Mouse (Mus musculus) limb, embryonic 14.5 days (tissue): Measurements from ENCODE around the gene Rpl37. TPM values are rescaled to one million over a fixed set of nuclear protein-coding genes. Genes with fewer than 3 reads are reported as not detected.
A peak's percentile ranks its signal among the peaks of the same experiment; 100 is the strongest.

Source experiments
- ATAC-seq: fragments of 200-750 bp; cut with Nextera tagmentation; 2 replicates; pipeline ENCODE4 v1.8.0; 2017; ENCODE audit warnings: low read depth, moderate number of reproducible peaks, moderate TSS enrichment; ENCODE audit not compliant: low FRiP score
- DNase-seq: peaks from one replicate; pipeline ENCODE4 v3.0.0-alpha.2; 2015; ENCODE audit warnings: low spot score
- H3K27ac ChIP-seq: fragments of 300-500 bp; sonication (generic); replicated peaks from 2 replicates; pipeline ENCODE4 v1.5.1; 2014; ENCODE audit warnings: low read depth, mild to moderate bottlenecking, low read length, moderate library complexity, mixed read lengths
- H3K27me3 ChIP-seq: fragments of 300-500 bp; sonication (generic); 2 replicates; pipeline ENCODE4 v1.6.1; 2014; ENCODE audit warnings: low read length, mixed read lengths; ENCODE audit not compliant: control insufficient read depth, insufficient read depth
- H3K36me3 ChIP-seq: fragments of 300-500 bp; sonication (generic); 2 replicates; pipeline ENCODE4 v1.6.1; 2014; ENCODE audit warnings: mild to moderate bottlenecking, low read length, moderate library complexity, mixed read lengths; ENCODE audit not compliant: control insufficient read depth, insufficient read depth
- H3K4me1 ChIP-seq: fragments of 300-500 bp; sonication (generic); 2 replicates; pipeline ENCODE4 v1.6.1; 2014; ENCODE audit warnings: antibody characterized with exemption, low read length, mixed read lengths; ENCODE audit not compliant: control insufficient read depth, insufficient read depth
- H3K4me2 ChIP-seq: fragments of 300-500 bp; sonication (generic); replicated peaks from 2 replicates; pipeline ENCODE4 v1.6.1; 2014; ENCODE audit warnings: low read depth, mild to moderate bottlenecking, low read length, moderate library complexity; ENCODE audit not compliant: severe bottlenecking
- H3K4me3 ChIP-seq: fragments of 300-500 bp; sonication (generic); replicated peaks from 2 replicates; pipeline ENCODE4 v1.5.1; 2014; ENCODE audit warnings: low read length
- H3K9ac ChIP-seq: fragments of 300-500 bp; sonication (generic); 2 replicates; pipeline ENCODE4 v1.6.1; 2014; ENCODE audit warnings: mild to moderate bottlenecking, low read depth, low read length, moderate library complexity; ENCODE audit not compliant: severe bottlenecking
- H3K9me3 ChIP-seq: fragments of 300-500 bp; sonication (generic); 2 replicates; pipeline ENCODE4 v1.6.1; 2016; ENCODE audit warnings: low read length; ENCODE audit not compliant: control insufficient read depth
- POLR2A ChIP-seq: fragments of 200-500 bp; IDR thresholded peaks from 2 replicates; pipeline ENCODE4 v1.8.0; 2012; ENCODE audit warnings: inconsistent platforms, mild to moderate bottlenecking, moderate library complexity, borderline replicate concordance; ENCODE audit not compliant: insufficient read depth, insufficient read length; ENCODE audit errors: extremely low read depth
- WGBS: fragments of 180-500 bp; shearing (Covaris S2); extraction: QIAGEN DNeasy Blood & Tissue Kit; methylation state at CpG from one replicate; pipeline ENCODE4 v1.1.7; 2014; 5-methylcytosine and 5-hydroxymethylcytosine counted together
- polyA plus RNA-seq, 2 experiments: library from polyadenylated mRNA; depleted of rRNA in 1 of 2; stranded (reverse) in 1 of 2; unstranded in 1 of 2; fragments of >200 nt; fragmentation: Nextera tagmentation in 1 of 2; extraction: Ambion mirVana in 1 of 2; gene quantifications; 2 replicates each; pipeline versions ENCODE4 v1.2.1 to v1.2.3; 2012 to 2014

Rpl37 gene
- polyA plus RNA-seq, 2 experiments: 865 to 1,908 TPM

- no peak overlapping the region for H3K4me3 ChIP-seq
- H3K9me3 ChIP-seq: no peaks in the 10 kb centered on the region
- 0 out of 2 replicates have a peak, but pooled peaks cover 1% of the 10 kb centered on the region for H3K36me3 ChIP-seq
- no peak for TF ChIP-seq POLR2A
- WGBS: 60% methylated on average over 5 of the region's 5 CpGs
- DNase-seq (no peak), ATAC-seq (no peak)
- no peaks in the 10 kb centered on the region for H3K4me1 ChIP-seq
- H3K27ac ChIP-seq: no peak overlapping the region
- H3K4me2 ChIP-seq: no peak overlapping the region
- H3K9ac ChIP-seq: no peak overlapping the region
- H3K27me3 ChIP-seq: no peaks in the 10 kb centered on the region
Observed at GRCm38 (mm10) chr15:5155093-5155492, 38.6 kb downstream of the Rpl37 start.

GRCm38 (mm10) chr15:5156355-5156754, 39.9 kb downstream of the Rpl37 start:
- Histone ChIP-seq H3K4me3 (no peak overlapping the region), H3K27ac (no peak overlapping the region), H3K9me3 (no peaks in the 10 kb centered on the region), H3K36me3 (peaks cover 8% of the 10 kb centered on the region; the same call in 1 of the 2 replicates), H3K27me3 (no peaks in the 10 kb centered on the region), H3K9ac (no peak overlapping the region), H3K4me1 (no peaks in the 10 kb centered on the region), H3K4me2 (no peak overlapping the region)
- DNase-seq (no peak), ATAC-seq (no peak)
- 86% methylated on average over 4 of the region's 4 CpGs for WGBS
- TF ChIP-seq POLR2A: no peak

- TF ChIP-seq POLR2A: no peak
- no peak overlapping the region for H3K4me2 ChIP-seq
- no peak overlapping the region for H3K27ac ChIP-seq
- H3K27me3 ChIP-seq: no peaks in the 10 kb centered on the region
- no peaks in the 10 kb centered on the region for H3K4me1 ChIP-seq
- ATAC-seq (no peak), DNase-seq (no peak)
- no peaks in the 10 kb centered on the region for H3K9me3 ChIP-seq
- WGBS: 78% methylated on average over 1 of the region's 1 CpGs
- H3K36me3 ChIP-seq: peaks cover 8% of the 10 kb centered on the region; the same call in 1 of the 2 replicates
- no peak overlapping the region for H3K4me3 ChIP-seq
- H3K9ac ChIP-seq: no peak overlapping the region
Observed at GRCm38 (mm10) chr15:5157386-5157785, 40.9 kb downstream of the Rpl37 start.

- Histone ChIP-seq H3K27ac (no peak overlapping the region), H3K36me3 (peaks cover 18% of the 10 kb centered on the region; the same call in 1 of the 2 replicates), H3K4me1 (no peaks in the 10 kb centered on the region), H3K9ac (no peak overlapping the region), H3K4me3 (no peak overlapping the region), H3K9me3 (no peaks in the 10 kb centered on the region), H3K4me2 (no peak overlapping the region), H3K27me3 (no peaks in the 10 kb centered on the region)
- DNase-seq (no peak), ATAC-seq (0 out of 2 replicates have a peak, but pooled peaks have one; percentile 6)
- TF ChIP-seq POLR2A: no peak
- 86% methylated on average over 6 of the region's 6 CpGs for WGBS
Observed at GRCm38 (mm10) chr15:5158827-5159226, 42.4 kb downstream of the Rpl37 start.

GRCm38 (mm10) chr15:5165121-5165773, 48.8 kb downstream of the Rpl37 start:
- no peak overlapping the region for H3K4me2 ChIP-seq
- DNase-seq (no peak), ATAC-seq (no peak)
- H3K9ac ChIP-seq: no peak overlapping the region
- 90% methylated on average over 12 of the region's 12 CpGs for WGBS
- no peak overlapping the region for H3K4me3 ChIP-seq
- no peak for TF ChIP-seq POLR2A
- no peaks in the 10 kb centered on the region for H3K27me3 ChIP-seq
- no peaks in the 10 kb centered on the region for H3K9me3 ChIP-seq
- no peaks in the 10 kb centered on the region for H3K4me1 ChIP-seq
- H3K36me3 ChIP-seq: peaks cover 61% of the 10 kb centered on the region
- no peak overlapping the region for H3K27ac ChIP-seq

Other genes starting within 250 kb of the Rpl37 start
- not detected in 2 replicates for gene Mroh2b, start 217.9 kb upstream of the Rpl37 start, polyA plus RNA-seq (2012; rRNA removed)
- gene Mroh2b, start 217.9 kb upstream of the Rpl37 start, polyA plus RNA-seq (2014; fragmentation: Nextera tagmentation; extraction: Ambion mirVana): not detected in 2 replicates
- 0.05 and 0.26 TPM in 2 replicates for gene C7, start 52.9 kb upstream of the Rpl37 start, polyA plus RNA-seq (2012; rRNA removed)
- 0.11 and 0.28 TPM in 2 replicates for gene C7, start 52.9 kb upstream of the Rpl37 start, polyA plus RNA-seq (2014; fragmentation: Nextera tagmentation; extraction: Ambion mirVana)
- 0.76 and 0.98 TPM in 2 replicates for gene Card6, start 8.1 kb upstream of the Rpl37 start, polyA plus RNA-seq (2012; rRNA removed)
- gene Card6, start 8.1 kb upstream of the Rpl37 start, polyA plus RNA-seq (2014; fragmentation: Nextera tagmentation; extraction: Ambion mirVana): 0.54 and 1.3 TPM in 2 replicates
- 13.4 and 13.5 TPM in 2 replicates for gene Prkaa1, start 27.2 kb downstream of the Rpl37 start, polyA plus RNA-seq (2012; rRNA removed)
- 17.7 and 20.4 TPM in 2 replicates for gene Prkaa1, start 27.2 kb downstream of the Rpl37 start, polyA plus RNA-seq (2014; fragmentation: Nextera tagmentation; extraction: Ambion mirVana)
- gene Ttc33, start 68.9 kb downstream of the Rpl37 start, polyA plus RNA-seq (2012; rRNA removed): 11.6 and 19.0 TPM in 2 replicates
- 38.4 and 43.0 TPM in 2 replicates for gene Ttc33, start 68.9 kb downstream of the Rpl37 start, polyA plus RNA-seq (2014; fragmentation: Nextera tagmentation; extraction: Ambion mirVana)
- gene Ptger4, start 127.5 kb downstream of the Rpl37 start, polyA plus RNA-seq (2012; rRNA removed): 3.4 and 5.2 TPM in 2 replicates
- 4.7 and 4.9 TPM in 2 replicates for gene Ptger4, start 127.5 kb downstream of the Rpl37 start, polyA plus RNA-seq (2014; fragmentation: Nextera tagmentation; extraction: Ambion mirVana)